Mouse (Mus musculus) frontal cortex, adult 2 months (tissue): ENCODE measurements at regions not wholly inside any gene's neighbourhood (a gene's known extent, or its start where the extent isn't known, plus 50 kb on each side); places are given as distances from the start of the nearest gene placed in this dataset.
A peak's percentile ranks its signal among the peaks of the same experiment; 100 is the strongest.
"Not testable (repeated sequence)": the region's sequence is repeated elsewhere in the genome, so short reads cannot be mapped to it uniquely, and the experiment has no call there.

Experiments used
- DNase-seq, 2 experiments: peaks; one replicate each; pipeline ENCODE4 v3.0.0; 2022; ENCODE audit warnings: low spot score in 1 of 2; ENCODE audit errors: extremely low spot score in 1 of 2

DNA sequence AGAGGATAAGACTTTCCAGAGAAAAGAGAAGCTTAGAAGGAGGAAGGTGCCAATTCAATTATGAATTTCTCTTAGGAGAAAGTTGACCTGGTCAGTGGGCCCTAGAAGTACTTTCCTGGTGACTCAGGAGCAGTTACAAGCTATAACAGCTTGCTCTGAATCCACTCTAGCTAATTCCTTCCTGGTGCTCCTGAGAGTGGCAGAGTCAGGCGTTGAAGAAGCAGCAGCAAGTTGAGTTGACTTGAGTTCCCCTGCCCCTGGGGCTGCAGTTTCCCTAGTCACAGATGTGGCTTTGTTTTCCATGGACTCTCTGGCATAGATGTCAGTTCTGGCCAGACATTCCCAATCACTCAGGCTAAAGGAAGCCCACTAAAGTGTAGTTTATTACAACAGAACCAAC is 85.9 kb downstream of the Osr1 start:
- DNase-seq = no peak

DNA sequence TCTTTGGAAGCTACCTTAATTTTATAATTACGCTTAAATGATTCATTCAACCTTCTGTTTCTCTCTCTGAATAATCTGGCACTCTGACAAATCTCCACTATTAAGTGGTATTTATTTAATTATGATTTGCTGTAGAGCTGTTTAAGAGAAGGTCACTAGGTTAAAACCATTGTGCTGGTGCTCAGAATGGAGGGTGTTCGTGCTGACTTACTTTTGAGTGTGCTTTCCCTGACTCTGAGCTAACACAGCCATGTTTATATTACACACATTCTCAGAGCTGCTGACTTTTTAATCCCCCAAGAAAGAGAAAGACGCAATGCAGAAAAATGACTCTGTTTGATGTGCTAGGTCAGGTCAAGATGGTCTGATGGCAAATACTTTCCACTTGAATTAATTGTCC is 86.4 kb downstream of the Osr1 start:
- no peak for DNase-seq

GRCm38 (mm10) chr12:9657199-9657766 is 87.4 kb downstream of the Osr1 start:
- no peak for DNase-seq

DNA sequence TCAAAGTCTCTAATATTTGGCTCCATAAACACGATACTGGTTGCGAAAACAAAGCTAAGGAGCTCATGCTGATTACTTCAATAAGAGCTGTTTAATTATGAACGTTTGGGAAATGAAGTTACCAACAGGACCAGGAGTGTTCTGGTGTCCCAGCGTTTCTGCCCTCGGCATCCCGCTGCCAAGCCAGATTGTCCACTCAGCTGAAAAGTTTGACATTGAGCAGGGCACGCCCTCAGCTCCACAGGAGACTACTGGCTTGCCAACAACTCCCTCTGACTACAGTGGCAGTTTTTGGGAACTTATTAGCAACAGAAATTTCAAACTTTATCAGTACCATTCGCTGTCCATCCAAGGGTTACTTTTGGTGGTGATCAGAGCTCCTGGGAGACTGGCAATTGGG is 87.9 kb downstream of the Osr1 start:
- no peak for DNase-seq

GRCm38 (mm10) chr12:9660299-9660698 is 90.4 kb downstream of the Osr1 start:
- no peak for DNase-seq

GRCm38 (mm10) chr12:9688776-9689175 is 118.9 kb downstream of the Osr1 start:
- no peak for DNase-seq

DNA sequence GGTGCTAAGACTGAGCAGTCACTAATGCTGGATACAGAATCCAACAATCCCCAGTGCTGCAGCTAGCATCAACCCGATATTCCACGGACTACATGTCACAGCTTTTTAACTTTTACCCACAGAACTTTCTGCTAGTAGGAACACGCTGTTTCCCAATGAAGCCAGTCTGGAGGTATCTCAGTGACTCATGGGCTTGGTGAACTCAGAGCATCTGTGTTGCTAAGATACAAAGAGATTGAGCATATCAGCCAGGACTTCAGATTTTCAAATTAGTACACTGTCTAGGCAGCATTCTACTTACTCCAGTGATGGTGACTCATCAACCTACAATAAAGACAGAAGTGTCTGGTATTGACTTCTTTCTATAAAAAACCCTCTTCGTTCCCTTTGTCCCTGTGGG is 119.6 kb downstream of the Osr1 start:
- DNase-seq = peak; percentile 46 to 62

- DNase-seq = no peak
Measured at GRCm38 (mm10) chr12:9732921-9733320, 163.0 kb downstream of the Osr1 start.

- no peak for DNase-seq
Measured at GRCm38 (mm10) chr12:9744709-9745395, 174.9 kb downstream of the Osr1 start.

- no peak for DNase-seq
Measured at GRCm38 (mm10) chr12:9751261-9752078, 181.6 kb downstream of the Osr1 start.

DNA sequence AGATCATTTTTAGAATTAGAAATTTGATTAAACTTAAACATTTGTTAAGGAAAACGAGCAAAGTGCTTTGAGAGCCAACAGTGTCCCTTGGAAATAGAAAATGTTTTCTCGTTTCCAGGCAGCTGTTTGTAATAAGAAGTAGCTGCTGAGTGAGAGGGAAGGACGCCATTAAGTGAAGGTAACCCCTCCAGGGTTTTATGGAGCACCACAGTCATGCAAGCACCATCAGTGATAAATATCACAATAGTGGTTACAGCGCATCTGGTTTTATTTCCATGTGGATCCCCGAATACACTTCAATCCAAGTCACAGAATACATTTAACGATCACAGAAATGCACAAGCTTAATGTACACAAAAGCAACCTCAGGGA is 182.1 kb downstream of the Osr1 start:
- no peak for DNase-seq

GRCm38 (mm10) chr12:9756411-9756810 is 186.5 kb downstream of the Osr1 start:
- DNase-seq = no peak

- DNase-seq = no peak
Measured at GRCm38 (mm10) chr12:9760818-9761217, 190.9 kb downstream of the Osr1 start.

- DNase-seq = not testable (repeated sequence)
Measured at GRCm38 (mm10) chr12:9762291-9762811, 192.4 kb downstream of the Osr1 start.

DNA sequence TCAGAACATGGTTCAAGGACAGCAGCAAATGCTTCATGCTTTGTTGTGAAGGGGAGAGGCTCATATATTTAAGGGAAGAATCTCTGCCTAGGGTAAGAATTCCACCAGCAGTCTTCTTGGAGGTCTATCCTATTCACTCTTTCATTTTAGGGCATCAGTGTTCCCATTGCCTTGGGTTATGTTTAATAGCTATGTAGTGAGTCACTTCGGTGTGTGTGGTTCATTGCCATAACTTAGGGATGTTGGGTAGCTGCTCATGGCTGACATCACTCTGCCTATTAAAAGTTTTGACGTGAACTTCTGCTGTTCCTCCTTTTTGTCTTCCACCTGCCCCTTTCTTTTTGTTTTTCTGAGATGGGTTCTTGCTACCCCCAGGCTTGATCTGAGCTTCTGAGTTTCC is 192.9 kb downstream of the Osr1 start:
- no peak for DNase-seq

- DNase-seq = no peak
Measured at GRCm38 (mm10) chr12:9770908-9771307, 201.0 kb downstream of the Osr1 start.

- DNase-seq = no peak
Measured at GRCm38 (mm10) chr12:9772875-9773274, 203.0 kb downstream of the Osr1 start.

DNA sequence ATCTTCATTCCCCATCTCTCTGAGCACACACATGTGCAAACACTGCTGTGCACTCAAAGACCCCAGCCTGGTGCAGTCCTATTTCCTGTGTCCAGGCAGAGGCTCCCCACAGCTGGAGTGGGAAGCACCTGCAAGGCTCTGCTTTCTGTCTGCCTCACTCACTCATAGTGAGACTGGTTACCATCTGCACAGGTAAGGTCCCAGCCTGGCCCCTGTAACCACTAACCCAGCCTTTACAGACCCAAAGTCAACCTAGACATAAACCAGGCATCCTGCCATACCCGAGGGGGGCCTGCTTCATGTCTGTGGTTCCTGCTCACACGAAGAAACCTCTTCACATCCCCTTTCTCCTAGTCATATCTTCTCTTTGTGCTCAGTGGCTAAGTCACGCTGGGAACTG is 232.4 kb downstream of the Osr1 start:
- no peak for DNase-seq

- no peak for DNase-seq
Measured at GRCm38 (mm10) chr12:9807406-9807805, 237.5 kb downstream of the Osr1 start.

DNA sequence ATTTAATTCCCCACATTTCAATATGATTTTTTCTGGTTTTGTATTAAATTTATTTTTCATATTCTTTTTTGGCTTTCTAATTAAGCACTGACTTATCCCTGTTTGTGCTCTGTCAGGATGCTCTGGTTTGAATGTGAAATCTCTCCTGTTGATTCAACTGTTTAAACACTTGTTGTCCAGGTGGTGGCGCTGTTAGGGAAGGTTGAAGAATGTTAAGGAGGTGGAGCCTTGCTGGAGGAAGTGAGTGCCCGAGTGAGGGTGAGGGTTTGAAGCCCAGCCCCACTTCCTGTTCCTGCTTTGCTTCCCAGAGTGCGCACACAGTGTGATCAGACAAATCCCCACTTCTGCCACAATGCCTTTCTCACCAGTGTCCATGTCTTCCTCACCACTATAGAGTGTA is 263.4 kb downstream of the Osr1 start:
- DNase-seq = no peak

GRCm38 (mm10) chr12:9839198-9839845 is 269.4 kb downstream of the Osr1 start:
- no peak for DNase-seq
